Mouse (Mus musculus) heart, postnatal 36 days (tissue): ENCODE measurements at regions not wholly inside any gene's neighbourhood (a gene's known extent, or its start where the extent isn't known, plus 50 kb on each side); places are given as distances from the start of the nearest gene placed in this dataset.

Experiments
- DNase-seq, 2 experiments: peaks; one replicate each; pipeline ENCODE4 v3.0.0; 2021 to 2022
- intact Hi-C: fragments of 180-260 bp; cut with DNase I; formaldehyde crosslinking; loops from one replicate; pipeline ENCODE4 v1.15.1; 2025

DNA sequence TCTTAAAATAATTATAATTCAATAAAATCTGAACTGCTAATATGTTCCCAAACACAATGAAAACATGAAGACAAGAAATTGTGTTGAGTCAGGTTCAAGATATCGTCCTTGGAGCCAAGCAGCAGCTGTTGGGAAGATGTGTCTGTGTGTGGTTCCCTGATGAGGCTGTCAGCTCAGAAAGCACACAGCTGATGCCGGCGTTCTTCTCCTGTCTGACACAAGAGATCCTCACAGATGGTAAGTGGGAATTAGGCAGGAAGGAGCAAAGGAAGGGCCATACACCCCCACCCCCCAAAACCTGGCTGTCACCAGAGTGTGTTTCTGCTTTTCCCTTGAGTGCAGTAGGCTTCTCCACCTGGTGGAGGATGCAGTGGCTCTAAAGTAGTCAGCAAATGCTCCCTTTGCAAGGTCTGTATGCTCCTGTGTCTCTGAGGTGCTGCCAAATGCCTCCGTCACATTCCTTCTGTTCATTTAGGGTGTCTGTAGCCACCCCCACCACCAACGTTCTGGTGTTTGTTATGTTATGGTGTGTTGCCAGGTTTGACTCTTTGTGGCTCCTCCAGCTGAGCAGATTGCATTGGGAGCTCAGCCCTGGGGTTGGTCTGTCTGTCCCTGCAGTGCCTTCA lies 188.9 kb upstream of the Npy start:
- no peak for DNase-seq
- intact Hi-C loops, result no loop called here

DNA sequence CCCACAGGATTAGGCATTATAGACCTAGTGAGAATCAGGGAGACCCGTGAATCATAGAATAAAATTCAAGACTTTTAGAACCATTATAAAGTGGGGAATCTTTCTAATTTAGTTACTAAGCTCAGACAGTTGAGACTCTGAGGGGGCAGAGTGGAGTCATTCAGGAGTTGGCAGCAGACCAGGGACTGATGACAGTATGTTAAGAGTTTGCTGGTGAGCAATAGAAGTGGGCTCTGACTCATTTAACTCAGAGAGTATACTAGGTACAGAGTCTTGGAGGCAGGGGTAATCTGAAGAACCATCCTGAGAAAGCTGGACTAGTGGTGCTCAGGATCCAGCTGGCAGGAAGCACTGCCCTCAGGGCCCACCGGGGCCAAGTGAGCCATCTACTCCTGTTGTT lies 184.9 kb upstream of the Npy start:
- intact Hi-C loops, result no loop called here
- no peak for DNase-seq

DNA sequence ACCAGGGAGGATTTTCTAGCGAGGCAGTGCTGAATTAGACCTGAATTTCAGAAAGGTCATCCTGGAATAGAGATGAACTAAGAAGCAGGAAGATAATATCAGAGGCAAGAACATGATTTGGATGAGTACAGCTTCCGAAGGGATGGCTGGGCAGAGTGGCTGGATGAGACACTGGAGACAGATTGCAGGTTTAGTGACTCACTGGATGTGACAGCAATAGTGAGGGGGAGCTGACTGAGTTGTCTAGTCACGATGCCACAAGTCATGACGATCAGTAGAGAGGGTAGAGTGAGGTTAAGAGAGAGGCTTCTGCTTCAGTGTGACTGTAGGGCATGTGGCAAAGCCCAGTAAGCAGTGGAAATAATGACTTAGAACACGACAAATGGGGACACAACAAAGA lies 181.3 kb upstream of the Npy start:
- intact Hi-C loops, result no loop called here
- DNase-seq, result no peak

DNA sequence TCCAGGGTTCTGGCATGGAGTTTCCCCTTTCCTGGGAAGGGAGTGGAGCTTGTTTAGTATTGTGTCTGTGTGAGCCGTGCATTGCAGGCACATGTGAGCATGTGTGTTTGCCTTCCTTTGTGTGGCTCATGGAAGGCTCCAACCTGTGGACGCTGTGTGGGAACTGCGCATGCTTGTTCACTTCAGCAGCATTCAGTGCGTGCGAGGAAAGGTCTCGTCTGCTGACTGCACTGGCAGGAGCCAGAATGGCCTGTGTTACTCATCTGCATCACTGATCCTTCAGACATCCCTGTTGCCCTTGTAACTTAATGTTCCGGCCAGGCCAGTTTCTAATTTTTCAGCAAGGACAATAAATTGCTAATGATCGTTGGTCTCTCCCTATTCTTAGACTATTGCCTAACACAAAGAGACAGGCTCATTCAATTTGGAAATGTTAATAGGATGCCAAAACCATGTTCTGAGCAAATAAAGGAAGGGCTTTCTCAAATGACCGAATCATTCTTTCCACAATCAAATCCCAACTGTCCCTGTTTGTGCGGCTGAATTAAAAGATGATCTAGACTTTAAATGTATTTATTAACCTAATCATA lies 167.9 kb upstream of the Npy start:
- DNase-seq, result no peak
- intact Hi-C loops, result no loop called here

GRCm38 (mm10) chr6:49655241-49655640 lies 167.3 kb upstream of the Npy start:
- intact Hi-C loops, result no loop called here
- no peak for DNase-seq

DNA sequence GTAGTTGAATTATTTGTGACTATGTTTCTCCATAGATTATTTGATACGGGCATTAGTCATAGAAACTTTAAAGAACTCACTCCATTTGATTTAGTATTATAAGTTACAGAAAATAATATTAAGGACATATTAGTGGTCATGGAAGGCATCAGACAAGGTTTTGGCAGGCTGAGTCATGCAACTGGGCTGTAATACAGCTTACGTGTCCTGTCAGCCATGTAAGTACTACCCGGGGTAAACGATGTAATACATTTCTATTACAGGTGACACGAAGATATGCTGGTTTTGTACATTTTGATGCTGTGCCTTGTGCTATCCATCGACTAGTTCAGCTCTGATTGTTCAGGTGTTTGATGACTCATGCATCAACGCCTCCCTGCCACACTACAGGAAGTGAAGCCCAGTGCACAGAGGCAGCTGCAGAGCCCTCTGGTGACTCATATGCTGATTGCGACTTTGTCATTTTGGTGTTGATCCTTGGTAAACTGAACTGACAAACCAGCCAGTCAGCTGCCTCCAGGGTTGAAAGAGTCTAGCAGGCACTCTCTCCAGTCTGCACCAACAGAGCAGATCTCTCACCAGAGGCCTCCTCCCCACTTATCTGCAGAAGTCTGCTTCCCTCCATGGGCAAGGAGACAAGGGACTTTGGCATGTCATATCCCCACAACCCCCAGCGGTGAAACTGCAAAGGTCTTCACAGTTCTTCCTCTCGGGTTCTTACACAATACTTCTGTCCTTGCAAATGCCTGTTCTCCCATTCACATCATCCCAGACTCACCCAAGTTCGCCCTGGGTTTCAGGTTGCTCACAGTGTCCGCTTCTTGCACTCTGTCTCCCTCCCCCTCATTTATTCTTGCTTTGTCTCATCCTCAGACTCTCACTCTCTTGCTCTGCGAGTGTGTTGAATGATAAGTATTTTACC lies 165.9 kb upstream of the Npy start:
- intact Hi-C loops, result no loop called here
- no peak for DNase-seq

GRCm38 (mm10) chr6:49657988-49658387 lies 164.5 kb upstream of the Npy start:
- intact Hi-C loops, result no loop called here
- no peak for DNase-seq

GRCm38 (mm10) chr6:49670991-49671390 lies 151.5 kb upstream of the Npy start:
- intact Hi-C loops, result no loop called here

DNA sequence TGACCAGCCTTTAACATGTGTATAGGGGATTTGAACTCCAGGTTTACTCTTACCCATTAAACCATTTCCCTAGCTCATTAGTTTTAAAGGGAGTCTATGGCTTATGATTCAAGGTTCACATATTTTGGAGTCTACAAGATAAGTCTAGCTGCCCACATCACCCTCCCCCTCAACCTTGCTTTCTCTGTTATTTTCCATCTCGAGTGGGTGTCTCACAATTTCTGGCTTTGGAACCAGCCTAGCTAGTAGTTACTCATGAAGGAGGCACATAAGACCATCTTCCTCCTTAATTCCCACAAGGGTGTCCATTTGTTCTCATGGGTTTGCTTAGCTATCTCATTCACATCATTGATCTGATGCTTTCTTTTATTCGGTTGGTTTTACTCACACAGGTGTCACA lies 150.6 kb upstream of the Npy start:
- intact Hi-C loops, result no loop called here

More at GRCm38 (mm10) chr6:49670991-49671390, 151.5 kb upstream of the Npy start:
- DNase-seq, result peak; percentile 13 to 32

DNA sequence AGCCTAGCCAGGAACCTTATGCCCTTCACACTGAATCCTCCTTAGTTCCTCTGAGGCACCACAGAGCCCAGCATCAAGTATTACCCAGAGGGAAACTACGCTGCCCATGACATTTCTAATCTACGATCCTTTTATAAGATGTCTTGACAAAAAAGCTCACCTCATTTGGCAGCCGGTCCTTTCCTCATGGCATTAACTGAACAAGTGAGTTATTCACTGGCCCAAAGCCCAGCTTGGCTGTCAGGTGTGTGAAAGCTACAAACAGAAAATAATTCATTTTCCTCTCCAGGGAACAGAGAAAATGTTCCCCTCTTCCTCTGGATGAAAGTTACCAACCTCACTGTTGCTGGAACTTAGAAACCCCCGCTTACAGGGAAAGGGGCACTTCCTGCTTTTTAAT lies 135.7 kb upstream of the Npy start:
- no peak for DNase-seq
- intact Hi-C loops, result no loop called here

More for the DNA sequence above, 150.6 kb upstream of the Npy start:
- DNase-seq, result no peak

DNA sequence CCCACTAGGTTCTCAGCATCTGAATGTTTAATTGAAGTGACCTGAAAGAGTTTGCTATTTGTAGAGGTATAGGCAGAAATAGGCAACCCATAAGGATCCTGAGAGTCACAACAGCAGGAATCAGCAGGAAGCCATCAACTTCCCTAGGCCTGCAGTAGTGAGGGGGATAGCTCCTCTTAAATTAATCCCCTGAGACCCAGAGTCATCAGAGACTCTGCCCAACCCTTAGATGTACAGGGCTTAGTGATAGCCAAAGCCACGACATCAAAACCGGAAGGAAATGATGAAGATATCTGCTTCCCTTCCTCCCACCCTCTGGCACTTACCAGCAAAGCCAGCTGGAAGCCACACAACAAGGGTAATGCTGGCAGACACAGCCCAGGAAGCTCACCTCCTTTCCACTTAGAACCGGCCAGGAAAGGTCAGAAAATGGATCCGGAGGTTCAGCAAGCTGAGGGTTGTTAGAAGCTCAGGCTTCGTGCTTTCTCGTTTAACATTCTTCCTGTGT lies 130.4 kb upstream of the Npy start:
- DNase-seq, result no peak
- intact Hi-C loops, result no loop called here

DNA sequence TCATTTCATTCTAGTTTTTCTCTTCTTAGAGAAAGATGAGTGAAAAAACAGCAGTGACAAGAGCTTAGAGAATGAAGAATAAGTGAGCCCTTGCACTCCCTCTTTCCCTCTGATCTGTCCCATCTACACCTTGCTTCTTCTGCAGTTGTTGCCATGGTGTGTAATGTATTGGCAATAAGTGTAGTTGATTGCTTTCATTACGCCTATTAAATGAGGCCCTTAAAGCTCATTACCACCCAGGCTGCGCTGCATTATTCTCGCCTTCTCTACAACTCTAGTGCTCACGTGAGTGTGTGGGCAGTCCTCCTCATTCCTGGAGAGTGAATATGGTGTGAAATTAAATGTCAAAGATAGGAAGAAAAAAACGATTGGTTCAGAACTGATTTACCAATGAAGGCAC lies 127.7 kb upstream of the Npy start:
- intact Hi-C loops, result no loop called here
- no peak for DNase-seq

DNA sequence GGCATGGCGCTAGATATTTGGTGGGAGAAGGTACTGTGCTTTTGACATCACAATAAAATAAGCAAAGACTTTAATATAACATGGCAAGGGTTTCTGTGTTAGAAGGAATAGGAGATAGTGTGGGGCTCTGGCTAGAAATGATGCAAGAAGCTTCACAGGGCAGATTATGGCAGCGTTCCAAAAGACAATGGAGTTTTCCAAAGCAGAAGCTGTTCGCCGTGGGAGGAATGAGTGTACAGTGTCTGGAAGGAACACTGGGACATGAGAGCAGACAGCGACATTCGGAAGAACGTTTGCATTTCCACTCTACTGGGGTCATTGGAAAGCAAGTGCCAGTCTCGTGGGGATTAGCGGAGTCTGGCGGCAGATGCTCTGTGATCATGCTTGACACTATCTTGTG lies 125.5 kb upstream of the Npy start:
- intact Hi-C loops, result no loop called here
- no peak for DNase-seq

GRCm38 (mm10) chr6:49701453-49701852 lies 121.1 kb upstream of the Npy start:
- intact Hi-C loops, result no loop called here
- no peak for DNase-seq

- intact Hi-C loops, result no loop called here
- no peak for DNase-seq
Measured at GRCm38 (mm10) chr6:49712980-49713379, 109.5 kb upstream of the Npy start.

GRCm38 (mm10) chr6:49716520-49716919 lies 106.0 kb upstream of the Npy start:
- DNase-seq, result no peak
- intact Hi-C loops, result no loop called here

GRCm38 (mm10) chr6:49716945-49717344 lies 105.6 kb upstream of the Npy start:
- no peak for DNase-seq
- intact Hi-C loops, result no loop called here

GRCm38 (mm10) chr6:49733191-49733590 lies 89.3 kb upstream of the Npy start:
- intact Hi-C loops, result no loop called here
- no peak for DNase-seq

- DNase-seq, result no peak
Measured at GRCm38 (mm10) chr6:49743157-49743556, 79.4 kb upstream of the Npy start.

DNA sequence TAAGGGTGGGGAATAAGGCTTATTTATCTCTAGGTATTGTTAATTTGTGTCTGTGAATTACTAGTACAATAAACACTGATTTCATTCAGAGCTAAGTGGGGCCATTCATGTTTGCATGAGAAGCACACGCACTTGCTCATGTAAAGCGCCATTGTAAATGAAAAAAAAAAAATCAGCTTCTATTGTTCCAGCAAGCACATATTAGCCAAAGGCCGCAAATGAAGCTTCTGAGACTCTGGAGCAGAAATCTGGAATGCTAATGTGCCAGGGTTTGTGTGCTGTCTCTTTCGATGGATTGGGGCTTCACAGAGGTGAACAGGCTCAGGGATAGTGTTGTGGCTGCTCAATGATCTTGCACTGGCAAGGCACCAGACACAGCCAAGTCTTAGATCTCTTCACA lies 77.2 kb upstream of the Npy start:
- no peak for DNase-seq
- intact Hi-C loops, result no loop called here

More at GRCm38 (mm10) chr6:49743157-49743556, 79.4 kb upstream of the Npy start:
- intact Hi-C loops, result no loop called here

- intact Hi-C loops, result loop anchor here (5.0 kb wide), 1 partner anchor 228 kb away; no protein-coding TSS in a partner anchor
- no peak for DNase-seq
Measured at GRCm38 (mm10) chr6:49750544-49750943, 72.0 kb upstream of the Npy start.
